Mouse (Mus musculus) fat pad, adult 2 months (tissue): ENCODE measurements around the gene Aqp2.

Experiments used
- DNase-seq: peaks from one replicate; pipeline ENCODE4 v3.0.0-alpha.2; 2011; ENCODE audit warnings: low read depth, low spot score; ENCODE audit errors: extremely low read depth

Gene Aqp2

GRCm38 (mm10) chr15:99589704-99590103 lies 10.8 kb downstream of the Aqp2 start:
- DNase-seq: no peak

- no peak for DNase-seq
Observed at GRCm38 (mm10) chr15:99590429-99591084, 11.7 kb downstream of the Aqp2 start, which contains the start of gene Aqp5. Gene Aqp5 (plus strand): TSS chr15:99590782.

- DNase-seq: no peak
Observed at GRCm38 (mm10) chr15:99592177-99592576, 13.3 kb downstream of the Aqp2 start.

- DNase-seq: no peak
Observed at GRCm38 (mm10) chr15:99592877-99593276, 14.0 kb downstream of the Aqp2 start.

GRCm38 (mm10) chr15:99594951-99595350 lies 16.1 kb downstream of the Aqp2 start:
- DNase-seq: no peak

- peak; percentile 4 for DNase-seq
Observed at GRCm38 (mm10) chr15:99596056-99596687, 17.3 kb downstream of the Aqp2 start.

- no peak for DNase-seq
Observed at GRCm38 (mm10) chr15:99596841-99597240, 18.0 kb downstream of the Aqp2 start.

- DNase-seq: no peak
Observed at GRCm38 (mm10) chr15:99597596-99597995, 18.7 kb downstream of the Aqp2 start.

GRCm38 (mm10) chr15:99599245-99600070 lies 20.6 kb downstream of the Aqp2 start:
- no peak for DNase-seq

- DNase-seq: no peak
Observed at GRCm38 (mm10) chr15:99600986-99601822, 22.3 kb downstream of the Aqp2 start, which contains the start of gene Aqp6. Gene Aqp6 (plus strand): TSS chr15:99601400.

- DNase-seq: no peak
Observed at GRCm38 (mm10) chr15:99601823-99602120, 22.9 kb downstream of the Aqp2 start.

- DNase-seq: no peak
Observed at GRCm38 (mm10) chr15:99602206-99602820, 23.5 kb downstream of the Aqp2 start.

- DNase-seq: no peak
Observed at GRCm38 (mm10) chr15:99603216-99603615, 24.4 kb downstream of the Aqp2 start.

- DNase-seq: no peak
Observed at GRCm38 (mm10) chr15:99605595-99605994, 26.7 kb downstream of the Aqp2 start.

GRCm38 (mm10) chr15:99606515-99606914 lies 27.7 kb downstream of the Aqp2 start:
- DNase-seq: no peak

- DNase-seq: no peak
Observed at GRCm38 (mm10) chr15:99607388-99608113, 28.7 kb downstream of the Aqp2 start.

- DNase-seq: no peak
Observed at GRCm38 (mm10) chr15:99608382-99609125, 29.7 kb downstream of the Aqp2 start.

GRCm38 (mm10) chr15:99611563-99611962 lies 32.7 kb downstream of the Aqp2 start:
- DNase-seq: no peak

- DNase-seq: no peak
Observed at GRCm38 (mm10) chr15:99614273-99614672, 35.4 kb downstream of the Aqp2 start.
